Mouse (Mus musculus) liver, adult 2 months (tissue): ENCODE results near the gene Palm3. TPM values are rescaled to one million over a fixed set of nuclear protein-coding genes. Genes with fewer than 3 reads are reported as not detected.

ENCODE experiments used
- DNase-seq: peaks from one replicate; pipeline ENCODE4 v3.0.0-alpha.2; 2011; ENCODE audit warnings: low read depth, low spot score; ENCODE audit errors: extremely low read depth
- H3K27ac ChIP-seq: fragments of 200-500 bp; replicated peaks from 2 replicates; pipeline ENCODE4 v1.5.1; 2012; ENCODE audit warnings: low read depth, mild to moderate bottlenecking, control low read depth, inconsistent platforms, low read length; ENCODE audit not compliant: insufficient read depth
- H3K27me3 ChIP-seq: fragments of 200-500 bp; 2 replicates; pipeline ENCODE4 v1.6.1; 2012; ENCODE audit warnings: mild to moderate bottlenecking, moderate library complexity, low read length, inconsistent platforms; ENCODE audit not compliant: control insufficient read depth, insufficient read depth
- H3K36me3 ChIP-seq: fragments of 200-500 bp; 2 replicates; pipeline ENCODE4 v1.6.1; 2012; ENCODE audit warnings: low read length, inconsistent platforms; ENCODE audit not compliant: control insufficient read depth, insufficient read depth
- H3K4me1 ChIP-seq: fragments of 200-500 bp; 2 replicates; pipeline ENCODE4 v1.6.1; 2011; ENCODE audit warnings: low read length; ENCODE audit not compliant: control insufficient read depth, insufficient read depth
- H3K4me3 ChIP-seq: fragments of 200-500 bp; 2 replicates; pipeline ENCODE4 v1.5.1; 2011; ENCODE audit warnings: low read depth, mild to moderate bottlenecking, control low read depth, low read length, moderate library complexity; ENCODE audit not compliant: insufficient read depth
- H3K79me2 ChIP-seq: fragments of 200-500 bp; 2 replicates; pipeline ENCODE4 v1.6.1; 2012; ENCODE audit warnings: inconsistent platforms, mild to moderate bottlenecking, low read length, moderate library complexity; ENCODE audit not compliant: control insufficient read depth, insufficient read depth
- H3K9ac ChIP-seq: fragments of 200-500 bp; 2 replicates; pipeline ENCODE4 v1.6.1; 2012; ENCODE audit warnings: low read depth, mild to moderate bottlenecking, control low read depth, inconsistent platforms, low read length
- CTCF ChIP-seq: fragments of 200-500 bp; IDR thresholded peaks from 2 replicates; pipeline ENCODE4 v1.5.1; 2011; ENCODE audit warnings: low read depth, low read length, control low read depth
- POLR2A ChIP-seq: fragments of 200-500 bp; IDR thresholded peaks from 2 replicates; pipeline ENCODE4 v1.6.1; 2011; ENCODE audit warnings: low read length, control low read depth; ENCODE audit not compliant: insufficient read depth; ENCODE audit errors: extremely low read depth
- WGBS: fragments of 180-500 bp; shearing (Covaris S2); methylation state at CpG from one replicate; pipeline ENCODE4 v1.1.7; 2018; 5-methylcytosine and 5-hydroxymethylcytosine counted together
- polyA plus RNA-seq: library from polyadenylated mRNA; depleted of rRNA; stranded (reverse); fragments of >200 nt; gene quantifications from 2 replicates; pipeline ENCODE4 v1.2.3, GENCODE M21; 2012
- total RNA-seq: library from RNA; depleted of rRNA; stranded (reverse); fragments of >200 nt; gene quantifications from 2 replicates; pipeline ENCODE4 v1.2.3, GENCODE M21; 2014

The Palm3 gene
- total and polyA plus RNA-seq, 2 experiments: not detected

GRCm38 (mm10) chr8:84046505-84046904 is 25.2 kb downstream of the Palm3 start:
- Histone ChIP-seq H3K4me3 (no peak overlapping the region), H3K79me2 (no peaks in the 10 kb centered on the region), H3K27me3 (peaks cover 6% of the 10 kb centered on the region), H3K27ac (no peak overlapping the region), H3K4me1 (no peaks in the 10 kb centered on the region), H3K9ac (no peak overlapping the region), H3K36me3 (no peaks in the 10 kb centered on the region)
- WGBS: 92% methylated on average over 3 of the region's 3 CpGs
- DNase-seq: no peak
- no peak for TF ChIP-seq POLR2A
- TF ChIP-seq CTCF: no peak

GRCm38 (mm10) chr8:84048171-84048570 is 26.9 kb downstream of the Palm3 start:
- H3K4me3 ChIP-seq: no peak overlapping the region
- 88% methylated on average over 5 of the region's 5 CpGs for WGBS
- DNase-seq: no peak
- H3K36me3 ChIP-seq: no peaks in the 10 kb centered on the region
- H3K27ac ChIP-seq: no peak overlapping the region
- H3K4me1 ChIP-seq: no peaks in the 10 kb centered on the region
- H3K9ac ChIP-seq: no peak overlapping the region
- no peaks in the 10 kb centered on the region for H3K79me2 ChIP-seq
- peaks cover 2% of the 10 kb centered on the region; the same call in 1 of the 2 replicates for H3K27me3 ChIP-seq
- TF ChIP-seq CTCF: no peak
- TF ChIP-seq POLR2A: no peak

- H3K27ac ChIP-seq: no peak overlapping the region
- H3K79me2 ChIP-seq: no peaks in the 10 kb centered on the region
- 24% methylated on average over 3 of the region's 3 CpGs for WGBS
- no peak overlapping the region for H3K9ac ChIP-seq
- H3K36me3 ChIP-seq: no peaks in the 10 kb centered on the region
- no peak overlapping the region for H3K4me3 ChIP-seq
- no peaks in the 10 kb centered on the region; the same call in 1 of the 2 replicates for H3K27me3 ChIP-seq
- H3K4me1 ChIP-seq: no peaks in the 10 kb centered on the region
- no peak for DNase-seq
- TF ChIP-seq CTCF (no peak), POLR2A (no peak)
Measured at GRCm38 (mm10) chr8:84052746-84053145, 31.5 kb downstream of the Palm3 start.

- TF ChIP-seq POLR2A: no peak
- TF ChIP-seq CTCF: no peak
- no peak overlapping the region for H3K9ac ChIP-seq
- H3K36me3 ChIP-seq: no peaks in the 10 kb centered on the region
- WGBS: 93% methylated on average over 5 of the region's 5 CpGs
- H3K4me3 ChIP-seq: no peak overlapping the region
- DNase-seq: no peak
- no peaks in the 10 kb centered on the region for H3K79me2 ChIP-seq
- H3K4me1 ChIP-seq: no peaks in the 10 kb centered on the region
- H3K27ac ChIP-seq: no peak overlapping the region
- no peaks in the 10 kb centered on the region; the same call in 1 of the 2 replicates for H3K27me3 ChIP-seq
Measured at GRCm38 (mm10) chr8:84053229-84053628, 32.0 kb downstream of the Palm3 start.

GRCm38 (mm10) chr8:84057827-84058226 is 36.6 kb downstream of the Palm3 start:
- no peak for DNase-seq
- TF ChIP-seq CTCF (no peak), POLR2A (no peak)
- no peaks in the 10 kb centered on the region for H3K36me3 ChIP-seq
- no peaks in the 10 kb centered on the region for H3K4me1 ChIP-seq
- 96% methylated on average over 1 of the region's 1 CpGs for WGBS
- H3K79me2 ChIP-seq: no peaks in the 10 kb centered on the region
- H3K27ac ChIP-seq: no peak overlapping the region
- H3K4me3 ChIP-seq: no peak overlapping the region
- H3K9ac ChIP-seq: no peak overlapping the region
- H3K27me3 ChIP-seq: no peaks in the 10 kb centered on the region; the same call in 1 of the 2 replicates

- Histone ChIP-seq H3K4me3 (no peak overlapping the region), H3K79me2 (no peaks in the 10 kb centered on the region), H3K4me1 (no peaks in the 10 kb centered on the region), H3K27ac (no peak overlapping the region), H3K36me3 (no peaks in the 10 kb centered on the region), H3K27me3 (no peaks in the 10 kb centered on the region; the same call in 1 of the 2 replicates), H3K9ac (no peak overlapping the region)
- 90% methylated on average over 2 of the region's 2 CpGs for WGBS
- DNase-seq: no peak
- 0 out of 2 replicates have a peak, but pooled peaks have one; percentile 15 for TF ChIP-seq CTCF
- no peak for TF ChIP-seq POLR2A
Measured at GRCm38 (mm10) chr8:84059226-84059625, 38.0 kb downstream of the Palm3 start.
